Mouse (Mus musculus) CH12.LX (cell line): ENCODE measurements around the gene Vmn1r188. TPM values are rescaled to one million over a fixed set of nuclear protein-coding genes. Genes with fewer than 3 reads are reported as not detected.
"Not testable (repeated sequence)": the region's sequence is repeated elsewhere in the genome, so short reads cannot be mapped to it uniquely, and the experiment has no call there.

ENCODE experiments used
- DNase-seq: peaks from one replicate; pipeline ENCODE4 v3.0.0-alpha.2; 2013; ENCODE audit errors: extremely low read depth
- H3K27ac ChIP-seq: 2 replicates; pipeline ENCODE4 v1.5.1; 2012; ENCODE audit warnings: low read depth, mild to moderate bottlenecking, control low read depth, moderate library complexity; ENCODE audit not compliant: insufficient read depth
- H3K27me3 ChIP-seq: replicated peaks from 2 replicates; pipeline ENCODE3; 2012; ENCODE audit warnings: inconsistent platforms
- H3K36me3 ChIP-seq, 2 experiments: replicated peaks in 1 of 2; 2 replicates each; pipeline versions ENCODE3 to v1.6.1; 2012; ENCODE audit warnings: inconsistent platforms in 1 of 2, low read length in 1 of 2, mild to moderate bottlenecking in 1 of 2, mixed read lengths in 1 of 2, moderate library complexity in 1 of 2; ENCODE audit not compliant: control insufficient read depth in 1 of 2, insufficient read depth in 1 of 2
- H3K4me1 ChIP-seq, 2 experiments: 2 replicates each; pipeline ENCODE4 v1.6.1; 2012; ENCODE audit warnings: inconsistent platforms in 1 of 2, moderate library complexity in 1 of 2; ENCODE audit not compliant: insufficient read depth in 2 of 2, control insufficient read depth in 1 of 2
- H3K4me2 ChIP-seq: 2 replicates; pipeline ENCODE4 v1.6.1; 2012; ENCODE audit warnings: low read depth, mild to moderate bottlenecking, control low read depth; ENCODE audit not compliant: poor library complexity, insufficient read depth, severe bottlenecking
- H3K4me3 ChIP-seq, 3 experiments: fragments of 150-350 bp in 1 of 3; sonication (generic) in 1 of 3; replicated peaks in 1 of 3; 2 replicates each; pipeline versions ENCODE3 to v1.5.1; 2011 to 2012; ENCODE audit warnings: low read depth in 2 of 3, low read length in 2 of 3, mild to moderate bottlenecking in 2 of 3, moderate library complexity in 2 of 3, control low read depth in 1 of 3, improper control_type of control experiment in 1 of 3, inconsistent platforms in 1 of 3, mixed read lengths in 1 of 3; ENCODE audit not compliant: poor library complexity in 1 of 3
- H3K79me2 ChIP-seq: replicated peaks from 2 replicates; pipeline ENCODE4 v1.6.1; 2012; ENCODE audit warnings: mild to moderate bottlenecking, moderate library complexity; ENCODE audit not compliant: control insufficient read depth, poor library complexity, insufficient read depth, severe bottlenecking; ENCODE audit errors: extremely low read depth
- H3K9ac ChIP-seq: 2 replicates; pipeline ENCODE4 v1.6.1; 2012; ENCODE audit warnings: low read depth, mild to moderate bottlenecking, control low read depth, moderate library complexity; ENCODE audit not compliant: insufficient read depth
- H3K9me3 ChIP-seq: replicated peaks from 2 replicates; pipeline ENCODE3; 2012; ENCODE audit warnings: low read length, inconsistent platforms, mixed read lengths
- BHLHE40 ChIP-seq: IDR thresholded peaks from 2 replicates; pipeline ENCODE4 v1.6.1; 2011; ENCODE audit warnings: mild to moderate bottlenecking, low read depth, low read length, improper control_type of control experiment
- CHD1 ChIP-seq: IDR thresholded peaks from 2 replicates; pipeline ENCODE4 v1.6.1; 2012; ENCODE audit warnings: low read depth, low read length, improper control_type of control experiment, inconsistent platforms
- CHD2 ChIP-seq: IDR thresholded peaks from 2 replicates; pipeline ENCODE4 v1.6.1; 2011; ENCODE audit warnings: low read length, improper control_type of control experiment
- E2F4 ChIP-seq: IDR thresholded peaks from 2 replicates; pipeline ENCODE4 v1.6.1; 2011; ENCODE audit warnings: low read depth, low read length, improper control_type of control experiment; ENCODE audit not compliant: insufficient replicate concordance
- EP300 ChIP-seq: IDR thresholded peaks from 2 replicates; pipeline ENCODE4 v1.6.1; 2011; ENCODE audit warnings: low read length, improper control_type of control experiment
- GABPA ChIP-seq: IDR thresholded peaks from 2 replicates; pipeline ENCODE4 v1.6.1; 2012; ENCODE audit warnings: low read depth, low read length, improper control_type of control experiment, inconsistent platforms; ENCODE audit not compliant: insufficient replicate concordance
- HCFC1 ChIP-seq: IDR thresholded peaks from 2 replicates; pipeline ENCODE4 v1.6.1; 2012; ENCODE audit warnings: low read depth, mild to moderate bottlenecking, inconsistent platforms, low read length, improper control_type of control experiment
- IRF4 ChIP-seq: IDR thresholded peaks from 2 replicates; pipeline ENCODE4 v1.6.1; 2014; ENCODE audit warnings: low read depth, mild to moderate bottlenecking, inconsistent platforms, low read length, improper control_type of control experiment
- JUN ChIP-seq: IDR thresholded peaks from 2 replicates; pipeline ENCODE4 v1.6.1; 2011; ENCODE audit warnings: low read depth, mild to moderate bottlenecking, low read length, improper control_type of control experiment, moderate library complexity; ENCODE audit not compliant: insufficient read depth
- JUND ChIP-seq: conservative IDR thresholded peaks from 2 replicates; pipeline ENCODE4 v1.6.1; 2011; ENCODE audit warnings: low read depth, low read length, improper control_type of control experiment
- KAT2A ChIP-seq: IDR thresholded peaks from 2 replicates; pipeline ENCODE4 v1.6.1; 2012; ENCODE audit warnings: low read length, improper control_type of control experiment, inconsistent platforms; ENCODE audit not compliant: insufficient replicate concordance
- MAZ ChIP-seq: IDR thresholded peaks from 2 replicates; pipeline ENCODE4 v1.6.1; 2012; ENCODE audit warnings: low read depth, mild to moderate bottlenecking, inconsistent platforms, low read length, improper control_type of control experiment, moderate library complexity
- MEF2A ChIP-seq: IDR thresholded peaks from 2 replicates; pipeline ENCODE4 v1.6.1; 2014; ENCODE audit warnings: low read depth, mild to moderate bottlenecking, inconsistent platforms, low read length, improper control_type of control experiment, borderline replicate concordance
- MXI1 ChIP-seq: IDR thresholded peaks from 2 replicates; pipeline ENCODE4 v1.6.1; 2011; ENCODE audit warnings: mild to moderate bottlenecking, low read depth, low read length, improper control_type of control experiment
- MYC ChIP-seq: IDR thresholded peaks from 2 replicates; pipeline ENCODE4 v1.6.1; 2011; ENCODE audit warnings: low read depth, mild to moderate bottlenecking, improper control_type of control experiment, low read length
- NELFE ChIP-seq: IDR thresholded peaks from 2 replicates; pipeline ENCODE4 v1.6.1; 2011; ENCODE audit warnings: low read depth, low read length, improper control_type of control experiment
- NRF1 ChIP-seq: IDR thresholded peaks from 2 replicates; pipeline ENCODE4 v1.6.1; 2014; ENCODE audit warnings: low read depth, mild to moderate bottlenecking, inconsistent platforms, low read length, improper control_type of control experiment, moderate library complexity
- POLR2A ChIP-seq: IDR thresholded peaks from 2 replicates; pipeline ENCODE4 v1.6.1; 2011; ENCODE audit warnings: low read depth, mild to moderate bottlenecking, improper control_type of control experiment, low read length
- RAD21 ChIP-seq: IDR thresholded peaks from 2 replicates; pipeline ENCODE4 v1.6.1; 2011; ENCODE audit warnings: low read depth, mild to moderate bottlenecking, low read length, improper control_type of control experiment, moderate library complexity
- RCOR1 ChIP-seq: conservative IDR thresholded peaks from 2 replicates; pipeline ENCODE4 v1.6.1; 2012; ENCODE audit warnings: low read depth, mild to moderate bottlenecking, inconsistent platforms, low read length, improper control_type of control experiment
- SIN3A ChIP-seq: IDR thresholded peaks from 2 replicates; pipeline ENCODE4 v1.6.1; 2012; ENCODE audit warnings: low read length, improper control_type of control experiment, inconsistent platforms
- TBP ChIP-seq: conservative IDR thresholded peaks from 2 replicates; pipeline ENCODE4 v1.6.1; 2011; ENCODE audit warnings: low read depth, low read length, improper control_type of control experiment
- TCF12 ChIP-seq: IDR thresholded peaks from 2 replicates; pipeline ENCODE4 v1.6.1; 2014; ENCODE audit warnings: low read depth, mild to moderate bottlenecking, inconsistent platforms, low read length, improper control_type of control experiment
- USF2 ChIP-seq: conservative IDR thresholded peaks from 2 replicates; pipeline ENCODE4 v1.6.1; 2011; ENCODE audit warnings: low read depth, low read length, improper control_type of control experiment
- ZC3H11A ChIP-seq: IDR thresholded peaks from 2 replicates; pipeline ENCODE4 v1.6.1; 2012; ENCODE audit warnings: low read depth, mild to moderate bottlenecking, inconsistent platforms, low read length, improper control_type of control experiment
- ZKSCAN1 ChIP-seq: IDR thresholded peaks from 2 replicates; pipeline ENCODE4 v1.6.1; 2012; ENCODE audit warnings: low read depth, inconsistent platforms, low read length, improper control_type of control experiment, borderline replicate concordance
- ZMIZ1 ChIP-seq: IDR thresholded peaks from 2 replicates; pipeline ENCODE4 v1.6.1; 2012; ENCODE audit warnings: low read depth, mild to moderate bottlenecking, inconsistent platforms, low read length, improper control_type of control experiment
- ZNF384 ChIP-seq: IDR thresholded peaks from 2 replicates; pipeline ENCODE4 v1.6.1; 2012; ENCODE audit warnings: low read depth, low read length, improper control_type of control experiment, inconsistent platforms
- dilution Hi-C: fragments of 300-500 bp; cut with MboI; formaldehyde crosslinking; loops from 2 replicates; pipeline ENCODE4 v1.14.3; 2020; ENCODE audit warnings: low sequenced_read_pairs; ENCODE audit not compliant: extremely low pct_unique_long_range_greater_than_20kb, extremely low pct_ligation_motif_present
- in situ Hi-C: fragments of 300-500 bp; cut with MboI; formaldehyde crosslinking; loops from 3 replicates; pipeline ENCODE4 v1.14.3; 2019; ENCODE audit warnings: low sequenced_read_pairs, low pct_ligation_motif_present, low pct_unique_long_range_greater_than_20kb, mixed read lengths
- polyA plus RNA-seq: library from polyadenylated mRNA; unstranded; fragments of >175 nt; gene quantifications from 2 replicates; pipeline ENCODE4 v1.2.1, GENCODE M21; 2012; ENCODE audit warnings: low read depth; ENCODE audit not compliant: insufficient read length
- total RNA-seq, 2 experiments: library from RNA; depleted of rRNA; stranded (reverse); fragments of 300-350 nt in 1 of 2; fragments of >200 nt in 1 of 2; gene quantifications; 2 replicates each; pipeline ENCODE4 v1.2.3; 2012 to 2014

Vmn1r188 gene
- total and polyA plus RNA-seq, 3 experiments, result not detected

DNA sequence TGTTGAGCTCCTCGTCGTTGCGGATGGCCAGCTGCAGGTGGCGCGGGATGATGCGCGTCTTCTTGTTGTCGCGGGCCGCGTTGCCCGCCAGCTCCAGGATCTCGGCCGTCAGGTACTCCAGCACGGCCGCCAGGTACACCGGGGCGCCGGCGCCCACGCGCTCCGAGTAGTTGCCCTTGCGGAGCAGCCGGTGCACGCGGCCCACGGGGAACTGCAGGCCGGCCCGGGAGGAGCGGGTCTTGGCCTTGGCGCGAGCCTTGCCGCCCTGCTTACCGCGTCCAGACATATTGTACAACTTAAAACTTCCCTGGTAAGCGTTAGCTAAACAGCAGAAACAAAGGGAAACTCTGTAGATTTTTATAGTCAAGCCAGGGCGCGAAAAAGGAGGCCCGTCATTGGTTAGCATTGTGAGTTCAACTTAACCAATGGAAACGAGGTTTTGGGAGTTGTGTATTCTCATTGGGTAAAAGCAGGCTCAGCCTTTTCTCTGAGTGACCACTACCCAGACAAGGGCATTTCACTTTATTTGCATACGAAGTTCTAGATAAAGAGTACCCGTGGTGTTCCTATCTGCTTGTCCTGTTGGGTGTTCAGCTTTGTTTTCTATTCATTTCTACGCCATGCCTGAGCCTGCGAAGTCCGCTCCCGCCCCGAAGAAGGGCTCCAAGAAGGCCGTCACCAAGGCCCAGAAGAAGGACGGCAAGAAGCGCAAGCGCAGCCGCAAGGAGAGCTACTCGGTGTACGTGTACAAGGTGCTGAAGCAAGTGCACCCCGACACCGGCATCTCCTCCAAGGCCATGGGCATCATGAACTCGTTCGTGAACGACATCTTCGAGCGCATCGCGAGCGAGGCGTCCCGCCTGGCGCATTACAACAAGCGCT is 48.7 kb upstream of the Vmn1r188 start, which contains the start of the genes Hist1h2ah and Hist1h2bk:
TSS of gene Hist1h2ah (minus strand) at position 302 of the 882 bp plus-strand sequence.
TSS of gene Hist1h2bk (plus strand) at position 604 of the 882 bp plus-strand sequence.
- H3K36me3 ChIP-seq, dilution Hi-C loops: not testable (repeated sequence)
- in situ Hi-C loops, result loop anchor here (10.0 to 25.0 kb wide), 3 partner anchors 291 to 1727 kb away; partner anchors contain the start of genes Hist1h1a, Hist1h2ab, Hist1h3a and Hist1h3b

DNA sequence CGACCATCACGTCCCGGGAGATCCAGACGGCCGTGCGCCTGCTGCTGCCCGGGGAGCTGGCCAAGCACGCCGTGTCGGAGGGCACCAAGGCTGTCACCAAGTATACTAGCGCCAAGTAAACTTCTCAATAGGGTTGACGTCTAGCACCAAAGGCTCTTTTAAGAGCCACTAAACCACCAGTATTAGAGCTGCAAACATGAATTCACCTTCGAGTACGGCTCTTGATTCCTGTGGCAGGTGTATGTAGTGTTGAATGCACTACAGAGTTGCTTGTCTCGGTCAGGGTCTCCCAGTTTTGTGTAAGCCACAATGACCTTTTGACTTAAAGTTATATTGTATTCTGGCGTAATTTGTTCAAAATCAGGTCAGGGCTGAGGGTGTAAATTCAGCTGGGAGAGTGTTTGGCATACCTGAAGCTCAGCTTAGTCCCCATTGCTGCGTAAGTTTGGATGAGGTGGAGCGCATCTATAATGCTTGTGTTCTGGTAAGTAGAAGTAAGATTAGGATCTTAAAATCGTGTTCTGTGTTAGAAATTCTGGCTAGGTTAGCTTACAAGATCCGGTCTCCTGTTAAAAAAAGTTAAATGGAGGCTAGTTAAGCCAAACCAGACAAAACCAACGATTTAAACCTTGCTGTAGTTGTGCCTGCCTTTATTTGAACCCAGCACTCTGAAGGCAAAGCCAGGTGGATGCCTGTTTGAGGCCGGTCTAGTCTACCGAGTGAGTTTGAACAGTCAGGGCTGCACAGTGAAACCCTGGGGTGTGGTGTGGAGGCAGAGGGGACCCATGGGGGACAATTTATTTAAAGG is 47.9 kb upstream of the Vmn1r188 start:
- H3K4me3 ChIP-seq, result peak overlapping the region in 2 of 3 experiments; percentile 19 to 28
- peak overlapping the region; percentile 65 for H3K4me2 ChIP-seq
- peak overlapping the region; percentile 69 for H3K9ac ChIP-seq
- H3K27ac ChIP-seq, result peak overlapping the region; percentile 86
- DNase-seq, result peak; percentile 69
- no peaks in the 10 kb centered on the region for H3K79me2 ChIP-seq
- in situ Hi-C loops (loop anchor here (10.0 to 25.0 kb wide), 3 partner anchors 292 to 1726 kb away; partner anchors contain the start of genes Hist1h1a, Hist1h2ab, Hist1h3a and Hist1h3b), dilution Hi-C loops (no loop called here)
- no peaks in the 10 kb centered on the region for H3K27me3 ChIP-seq
- no peaks in the 10 kb centered on the region for H3K9me3 ChIP-seq
- peaks cover 0 to 33% of the 10 kb centered on the region in 2 experiments; a peak in 2 of 4 replicates for H3K4me1 ChIP-seq
- H3K36me3 ChIP-seq, result no peaks in the 10 kb centered on the region
- TF ChIP-seq RAD21 (no peak), SIN3A (peak; percentile 17), KAT2A (0 out of 2 replicates have a peak, but pooled peaks have one; percentile 23), JUN (no peak), ZNF384 (no peak; the same call in 1 of the 2 replicates), CHD1 (no peak; the same call in none of the 2 replicates), ZMIZ1 (peak; percentile 98), ZKSCAN1 (no peak), ZC3H11A (no peak), NELFE (peak; percentile 78), NRF1 (no peak), MAZ (no peak), EP300 (no peak), E2F4 (no peak), MYC (peak; percentile 40; the same call in 1 of the 2 replicates), USF2 (no peak), BHLHE40 (peak; percentile 28; the same call in 1 of the 2 replicates), GABPA (no peak), TBP (no peak), MXI1 (no peak)

More for the DNA sequence above, 48.7 kb upstream of the Vmn1r188 start, which contains the start of the genes Hist1h2ah and Hist1h2bk:
- H3K79me2 ChIP-seq, H3K27me3 ChIP-seq, H3K9me3 ChIP-seq: not testable (repeated sequence)
- H3K27ac ChIP-seq, result peak within 1 kb of the TSS; percentile 86
- peak within 1 kb of the TSS; percentile 4 to 56 (median 50) for H3K4me3 ChIP-seq
- peaks cover 3 to 33% of the 10 kb centered on the region in 2 experiments; a peak in 3 of 4 replicates for H3K4me1 ChIP-seq
- peak within 1 kb of the TSS; percentile 92 for H3K9ac ChIP-seq
- peak within 1 kb of the TSS; percentile 78 for H3K4me2 ChIP-seq
- TF ChIP-seq IRF4 (0 out of 2 replicates have a peak, but pooled peaks have one; percentile 31), TBP (peak; percentile 99), HCFC1 (peak; percentile 51; the same call in 1 of the 2 replicates), NELFE (peak; percentile 5), E2F4 (peak; percentile 100), NRF1 (peak; percentile 48; the same call in 1 of the 2 replicates), CHD2 (peak; percentile 97), MEF2A (peak; percentile 44; the same call in 1 of the 2 replicates), JUND (peak; percentile 66; the same call in 1 of the 2 replicates), SIN3A (peak; percentile 66), TCF12 (peak; percentile 94), RCOR1 (peak; percentile 56; the same call in 1 of the 2 replicates), MXI1 (peak; percentile 21; the same call in 1 of the 2 replicates), MYC (0 out of 2 replicates have a peak, but pooled peaks have one; percentile 24), POLR2A (peak; percentile 66; the same call in 1 of the 2 replicates)
- DNase-seq, result peak; percentile 98
